Mouse (Mus musculus) embryo, embryonic 11 days (tissue): Measurements from ENCODE around the gene Chrd.
A peak's percentile ranks its signal among the peaks of the same experiment; 100 is the strongest.

Source experiments
- DNase-seq: peaks from one replicate; pipeline ENCODE4 v3.0.0-alpha.2; 2015

The Chrd gene

DNA sequence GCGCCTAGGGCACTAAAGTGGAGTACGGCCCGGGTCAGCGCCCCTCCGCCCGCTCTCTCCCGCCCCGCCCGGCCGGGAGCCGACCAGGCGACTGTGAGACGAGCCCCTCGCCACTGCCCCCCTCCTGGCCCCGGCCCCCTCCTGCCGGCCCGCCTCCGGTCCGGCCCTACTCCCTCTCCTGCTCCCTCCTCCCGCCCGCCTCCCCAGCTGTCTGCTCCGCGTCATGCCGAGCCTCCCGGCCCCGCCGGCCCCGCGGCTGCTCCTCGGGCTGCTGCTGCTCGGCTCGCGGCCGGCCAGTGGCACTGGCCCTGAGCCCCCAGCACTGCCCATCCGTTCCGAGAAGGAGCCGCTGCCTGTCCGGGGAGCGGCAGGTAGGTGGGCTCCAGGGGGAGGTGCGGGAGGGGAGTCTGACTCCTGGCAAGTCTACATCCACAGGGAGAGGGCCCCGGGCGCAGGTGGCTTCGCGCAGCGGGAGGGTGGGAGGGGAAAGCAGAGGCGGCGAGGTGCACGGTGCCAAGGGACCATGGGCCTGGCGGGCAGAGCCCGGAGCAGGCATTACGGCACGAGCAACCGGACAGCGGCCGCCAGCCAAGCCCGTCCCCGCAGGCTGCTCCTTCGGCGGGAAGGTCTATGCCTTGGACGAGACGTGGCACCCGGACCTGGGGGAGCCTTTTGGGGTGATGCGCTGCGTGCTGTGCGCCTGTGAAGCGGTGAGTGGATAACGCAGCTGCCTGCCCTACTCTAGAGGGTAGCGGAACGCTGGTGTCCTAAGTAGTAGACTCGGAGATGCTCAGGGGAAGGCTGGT is at the start of gene Chrd:
Chrd (plus strand) TSS at position 203 of the 806 bp plus-strand sequence.
- DNase-seq: peak; percentile 82

DNA sequence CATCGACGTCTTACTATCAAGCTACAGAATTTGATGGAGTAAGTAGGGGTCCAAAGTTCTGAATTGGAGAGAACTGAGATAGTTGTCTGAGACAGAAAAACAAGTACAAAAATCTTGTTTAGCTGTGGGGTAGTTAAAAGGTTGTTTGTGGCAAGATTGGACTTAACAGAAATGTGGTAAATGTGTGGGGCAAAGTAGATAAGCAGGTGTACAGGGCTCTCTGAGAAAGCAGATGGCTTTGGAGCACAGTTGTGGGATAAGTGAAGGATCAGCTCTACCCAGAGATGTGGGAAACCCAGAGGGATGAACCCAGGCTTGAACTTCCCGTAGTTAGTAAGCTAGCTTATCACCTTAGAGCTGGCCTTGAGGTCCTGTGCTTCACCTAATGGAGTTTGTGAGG is 42.2 kb upstream of the Chrd start:
- DNase-seq: no peak

DNA sequence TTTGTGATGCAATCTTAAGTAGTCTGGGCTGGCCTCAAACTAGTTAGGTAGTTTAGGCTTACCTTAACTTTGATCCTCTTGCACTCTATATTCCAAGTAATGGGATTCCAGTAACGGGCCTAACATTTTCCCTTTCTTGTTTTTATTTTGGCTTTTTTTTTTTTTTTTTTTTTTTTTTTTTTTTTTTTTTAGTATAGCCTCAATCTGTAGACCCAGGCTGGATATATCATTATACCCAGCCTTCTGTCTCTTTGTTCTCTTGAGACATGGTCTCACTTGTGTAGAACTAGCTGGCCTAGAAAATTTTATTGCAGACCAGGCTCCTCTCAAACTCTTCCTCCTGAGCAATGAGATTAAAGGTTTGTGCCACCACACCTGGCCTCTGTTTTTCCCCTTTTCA is 41.3 kb upstream of the Chrd start:
- no peak for DNase-seq

- peak; percentile 17 for DNase-seq
These were observed 40.5 kb upstream of the Chrd start for GRCm38 (mm10) chr16:20692241-20692965.

DNA sequence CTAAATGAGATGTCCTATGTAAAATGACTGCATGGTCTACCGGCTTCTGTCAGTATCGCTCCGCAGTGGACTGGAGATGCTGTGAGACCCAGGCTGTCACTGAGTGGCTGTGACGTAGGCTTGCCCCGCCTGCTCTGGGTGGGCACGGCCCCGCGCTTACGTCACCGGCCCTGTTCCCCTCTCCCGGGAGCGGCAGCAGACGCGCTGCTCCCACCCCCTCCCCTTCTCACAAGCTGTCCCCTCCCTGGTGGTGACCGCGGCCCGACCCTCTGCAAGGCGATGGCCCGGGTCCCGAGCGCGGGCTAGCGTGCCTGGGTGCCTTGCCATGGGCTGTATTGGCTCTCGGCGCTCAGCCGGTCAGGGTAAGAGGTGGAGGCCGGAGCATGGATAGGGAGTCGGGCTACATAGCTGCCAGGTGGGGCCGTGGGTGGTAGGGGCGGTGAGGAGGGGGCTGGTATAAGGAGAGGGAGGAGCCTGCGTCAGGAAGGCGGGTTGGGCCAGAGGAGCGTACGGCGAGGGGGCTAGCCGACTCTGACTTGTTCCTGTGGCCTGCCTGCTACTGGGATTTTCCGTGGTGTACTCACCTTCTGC is 39.7 kb upstream of the Chrd start, which contains the start of gene Fam131a:
Fam131a (plus strand) TSS at position 131 of the 591 bp plus-strand sequence.
- peak; percentile 96 for DNase-seq

DNA sequence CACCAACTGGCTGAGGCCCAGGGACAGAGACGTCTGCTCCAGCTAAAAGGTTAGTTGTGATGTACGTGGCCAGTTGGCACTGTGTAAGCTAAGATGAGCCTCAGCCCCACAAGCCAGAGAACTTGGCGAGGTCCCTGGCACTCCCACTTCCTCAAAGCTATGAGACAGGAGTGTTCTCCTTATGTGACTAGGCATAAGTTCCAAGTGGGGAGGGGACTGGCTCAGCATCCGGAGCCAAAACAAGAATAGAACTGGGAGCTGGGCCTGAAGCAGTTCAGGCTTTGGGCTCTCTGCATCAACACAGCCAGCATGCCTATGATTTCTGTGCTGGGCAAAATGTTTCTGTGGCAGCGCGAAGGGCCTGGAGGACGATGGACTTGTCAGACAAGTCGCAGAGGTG is 38.1 kb upstream of the Chrd start:
- no peak for DNase-seq

GRCm38 (mm10) chr16:20695622-20696323 is 37.2 kb upstream of the Chrd start:
- peak; percentile 92 for DNase-seq

DNA sequence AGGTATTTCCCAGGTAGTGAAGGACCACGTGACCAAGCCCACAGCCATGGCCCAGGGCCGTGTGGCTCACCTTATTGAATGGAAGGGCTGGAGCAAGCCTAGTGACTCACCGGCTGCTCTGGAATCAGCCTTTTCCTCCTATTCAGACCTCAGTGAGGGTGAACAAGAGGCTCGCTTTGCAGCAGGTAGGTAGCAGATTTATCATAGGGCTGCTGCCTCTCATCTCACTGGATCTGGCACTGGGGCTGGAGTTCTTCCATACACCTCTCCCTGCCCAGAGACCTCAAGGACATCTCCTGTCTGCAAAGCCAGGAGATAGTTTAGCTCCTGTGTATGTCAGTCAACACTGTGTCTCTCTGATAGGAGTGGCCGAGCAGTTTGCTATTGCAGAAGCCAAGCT is 33.7 kb upstream of the Chrd start:
- no peak for DNase-seq

DNA sequence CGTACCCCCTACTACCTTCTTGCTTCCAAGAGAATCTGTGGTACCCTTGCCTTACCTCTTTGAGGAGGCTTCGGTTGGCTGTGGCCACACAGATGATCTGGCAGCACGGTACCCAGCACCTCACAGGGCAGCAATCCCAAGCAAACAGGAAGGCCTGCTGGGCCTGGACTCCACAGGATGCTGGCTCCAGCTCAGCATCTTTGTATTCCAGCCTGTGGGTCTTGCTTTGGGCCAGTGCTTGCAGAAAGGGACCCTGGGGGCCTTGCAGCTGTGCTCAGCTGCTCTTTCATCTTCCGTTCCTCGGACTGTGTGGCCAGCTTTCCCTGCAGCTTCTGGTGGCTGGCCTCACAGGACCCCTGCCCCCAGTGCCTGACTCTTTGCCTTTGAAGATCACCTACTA is 32.9 kb upstream of the Chrd start:
- peak; percentile 18 for DNase-seq

GRCm38 (mm10) chr16:20701316-20701715 is 31.6 kb upstream of the Chrd start:
- no peak for DNase-seq

DNA sequence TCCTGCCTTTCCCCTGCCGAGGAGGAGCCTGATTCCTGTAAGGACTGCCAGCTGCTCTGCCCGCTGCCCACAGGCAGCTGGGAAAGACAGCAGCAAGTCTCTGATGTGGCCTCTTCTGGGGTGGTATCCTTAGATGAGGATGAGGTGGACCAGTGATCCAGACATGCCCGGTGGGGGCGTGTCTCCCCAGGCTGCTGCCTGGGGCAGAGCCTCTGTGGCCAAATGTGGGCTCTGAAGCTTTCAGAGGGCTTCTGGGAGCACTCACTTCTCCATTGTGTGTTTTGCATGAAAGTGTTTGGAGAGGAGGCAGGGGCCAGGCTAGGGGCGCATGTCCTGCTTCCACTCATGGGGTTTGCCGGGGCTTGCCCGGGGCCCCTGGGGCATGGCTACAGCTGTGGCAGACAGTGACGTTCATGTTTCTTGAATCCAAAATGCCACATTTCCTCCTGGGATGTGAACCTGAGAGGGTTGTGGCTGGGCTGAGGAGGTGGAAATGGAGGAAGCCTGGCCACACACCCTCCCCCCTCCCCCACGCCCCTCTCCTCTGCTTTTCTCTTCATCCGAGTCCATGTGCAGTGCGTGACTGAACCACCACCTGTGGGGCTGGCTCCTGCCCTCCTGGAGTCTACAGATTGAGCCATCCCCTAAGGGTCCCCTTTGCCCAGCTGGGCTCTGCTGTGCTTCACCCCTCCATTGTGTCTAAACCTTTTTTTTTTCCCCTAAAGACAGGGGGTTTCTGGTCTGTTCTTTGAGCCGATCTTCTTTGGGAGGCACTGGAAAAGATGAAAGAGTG is 31.0 kb upstream of the Chrd start:
- DNase-seq: peak; percentile 40

- peak; percentile 86 for DNase-seq
These were observed 30.4 kb upstream of the Chrd start for GRCm38 (mm10) chr16:20702522-20702893.

DNA sequence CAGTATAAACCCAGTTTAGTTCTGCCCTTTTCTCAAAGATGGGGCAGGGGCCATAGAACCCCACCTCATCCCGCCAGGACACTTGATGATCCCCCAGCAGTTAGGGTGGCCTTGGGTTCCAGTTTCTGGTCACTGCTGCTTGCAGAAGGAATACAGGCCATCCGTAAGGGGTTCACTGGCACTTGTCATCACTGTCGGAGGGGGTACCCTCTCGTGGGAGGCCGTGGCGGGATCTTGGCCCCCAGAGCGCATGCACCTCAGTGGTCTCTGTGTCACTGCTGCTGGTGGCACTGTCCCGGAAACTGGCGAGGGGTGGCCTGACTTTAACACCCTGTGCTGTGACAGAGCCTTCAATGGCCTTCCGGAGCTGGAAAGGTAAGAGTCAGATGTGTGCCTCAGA is 29.9 kb upstream of the Chrd start:
- DNase-seq: no peak

GRCm38 (mm10) chr16:20703699-20704400 is 29.1 kb upstream of the Chrd start:
- no peak for DNase-seq

- DNase-seq: no peak
These were observed 27.1 kb upstream of the Chrd start for GRCm38 (mm10) chr16:20705786-20706185.

DNA sequence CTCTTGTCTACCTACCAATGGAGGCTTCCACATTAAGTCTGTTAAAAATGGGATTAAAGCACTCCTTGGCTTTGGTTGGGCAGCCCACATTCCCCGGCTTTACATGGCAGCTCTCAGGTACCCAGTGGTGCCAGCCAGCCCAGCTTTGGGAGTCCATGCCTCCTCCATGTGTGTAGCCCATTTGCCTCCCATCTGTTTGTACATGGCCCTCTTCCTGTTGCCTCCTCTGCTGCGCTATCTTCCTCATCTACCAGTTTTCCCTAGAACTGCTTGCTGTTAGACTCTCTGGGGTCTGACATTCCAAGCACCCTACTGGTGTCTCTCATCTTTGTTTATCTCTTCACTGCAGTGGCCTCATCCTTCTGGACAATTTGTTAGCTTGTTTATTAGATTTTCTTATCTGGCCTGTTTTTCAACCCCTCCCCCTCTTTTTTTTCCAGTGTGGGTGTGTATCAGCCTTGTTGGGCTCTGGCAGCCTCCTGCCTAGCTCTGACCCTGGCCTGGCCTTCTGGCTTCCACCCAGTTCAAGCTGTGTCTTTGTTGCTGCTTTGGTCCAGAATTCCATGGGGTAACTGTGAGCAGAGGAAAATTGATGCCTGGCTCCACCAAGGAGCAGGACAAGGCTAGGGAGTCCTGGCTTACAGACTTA is 26.4 kb upstream of the Chrd start:
- DNase-seq: no peak

DNA sequence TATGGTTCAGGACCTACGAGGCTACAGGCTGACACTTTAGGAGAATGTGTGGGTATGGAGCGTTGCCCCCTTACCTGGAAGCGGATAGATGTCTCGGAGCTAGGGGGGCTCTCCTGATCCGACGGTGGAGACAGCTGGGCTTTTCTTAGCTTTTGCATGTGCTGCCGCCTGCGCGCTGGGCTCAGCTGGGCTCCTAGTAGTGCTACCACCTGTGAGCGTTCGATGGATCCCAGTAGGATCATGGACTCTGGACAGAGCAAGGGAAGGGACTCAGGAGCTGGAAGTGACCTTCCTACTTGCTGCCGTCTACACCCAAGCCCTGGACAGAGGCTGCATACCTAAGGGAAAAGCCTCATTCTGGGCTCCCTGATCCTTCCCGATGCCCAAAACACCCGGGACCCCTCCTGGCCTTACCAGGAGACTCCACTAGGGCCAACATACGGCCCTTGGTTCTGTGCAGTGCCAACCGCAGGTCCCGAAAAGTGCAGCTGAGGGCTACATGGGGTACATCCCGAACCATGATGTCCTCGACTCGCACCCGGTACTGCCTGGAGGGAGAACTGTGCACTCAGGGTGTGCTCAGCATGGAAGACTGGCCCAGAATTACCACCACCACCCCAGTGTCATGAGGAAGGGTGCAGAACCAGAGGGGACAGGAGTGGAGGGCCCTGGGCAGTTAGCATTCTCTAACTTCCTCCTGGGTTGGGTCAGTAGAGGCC is 24.5 kb upstream of the Chrd start:
- DNase-seq: no peak

GRCm38 (mm10) chr16:20708939-20709734 is 23.8 kb upstream of the Chrd start:
- peak; percentile 81 for DNase-seq

GRCm38 (mm10) chr16:20710370-20710769 is 22.6 kb upstream of the Chrd start:
- DNase-seq: no peak

- no peak for DNase-seq
These were observed 22.1 kb upstream of the Chrd start for GRCm38 (mm10) chr16:20710810-20711209.
